Mouse (Mus musculus): Measurements from ENCODE around the gene Mpc1.

DNA sequence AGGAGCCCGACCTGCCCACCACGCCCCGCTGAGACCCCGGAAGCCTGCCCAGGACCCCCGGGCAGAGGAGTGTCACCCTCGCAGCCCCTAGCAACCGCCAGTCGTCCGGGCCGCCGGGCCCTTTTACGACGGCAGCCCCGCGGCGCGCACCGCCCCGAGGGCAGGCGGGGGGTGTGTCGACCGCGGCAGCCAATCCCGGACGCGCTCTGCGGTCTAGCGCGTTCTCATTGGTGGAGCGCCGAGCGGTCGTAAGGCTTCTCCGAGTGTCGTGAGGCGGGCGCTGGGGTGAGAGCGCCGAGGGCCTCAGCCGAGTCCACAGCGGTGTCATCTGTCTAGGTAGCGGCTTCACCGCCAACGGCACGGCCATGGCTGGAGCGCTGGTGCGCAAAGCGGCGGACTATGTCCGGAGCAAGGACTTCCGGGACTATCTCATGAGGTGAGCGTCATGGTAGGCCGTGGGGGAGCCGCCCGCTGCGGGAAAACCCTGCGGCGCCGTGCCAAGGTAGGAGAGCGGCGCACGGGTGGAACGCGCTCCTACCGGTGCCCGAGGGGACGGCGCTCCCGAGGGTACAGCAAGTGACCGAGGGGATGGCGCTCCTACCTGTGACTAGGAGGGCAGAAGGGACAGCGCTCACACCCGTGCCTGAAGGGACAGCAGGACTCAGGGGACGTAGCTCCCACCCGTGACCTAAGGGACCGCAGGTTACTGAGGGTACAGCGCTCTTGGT, 986 bp downstream of the Mpc1 start:
- TF ChIP-seq CTCF (conservative IDR thresholded peaks at IDR 0.05; ENCODE audit: low read length) (no peak), NANOG (IDR thresholded peaks at IDR 0.05; ENCODE audit: borderline replicate concordance, low read length) (no peak), POU5F1 (IDR thresholded peaks at IDR 0.05; ENCODE audit: borderline replicate concordance, low read length) (no peak)

Measured in E14TG2a.4 (cell line).